Mouse (Mus musculus) kidney, adult 9 months (tissue): ENCODE measurements around the gene Smim6.

Source experiments
- DNase-seq: peaks from one replicate; pipeline ENCODE4 v3.0.0; 2022

Gene Smim6

GRCm38 (mm10) chr11:115901338-115902161 lies 10.3 kb upstream of the Smim6 start:
- no peak for DNase-seq

DNA sequence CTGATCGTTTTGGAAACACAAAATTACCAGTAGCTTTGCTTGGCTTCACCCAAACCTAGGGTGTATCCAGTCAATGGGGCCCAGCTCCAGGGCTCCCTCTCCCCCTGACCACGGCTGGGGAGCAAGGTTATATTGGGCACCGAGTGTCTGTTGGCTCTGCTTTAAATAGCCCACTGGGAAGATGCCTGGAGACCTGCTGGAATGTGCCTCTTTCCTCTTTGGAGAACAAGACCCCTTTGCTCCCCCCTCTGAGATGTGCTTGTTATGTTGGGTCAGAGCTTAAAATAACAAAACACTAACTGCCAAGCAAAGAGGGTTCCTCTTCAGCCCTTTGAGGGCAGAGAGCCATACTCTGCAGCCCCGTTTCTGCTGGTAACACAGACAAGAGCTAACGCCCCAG lies 9.6 kb upstream of the Smim6 start:
- no peak for DNase-seq

DNA sequence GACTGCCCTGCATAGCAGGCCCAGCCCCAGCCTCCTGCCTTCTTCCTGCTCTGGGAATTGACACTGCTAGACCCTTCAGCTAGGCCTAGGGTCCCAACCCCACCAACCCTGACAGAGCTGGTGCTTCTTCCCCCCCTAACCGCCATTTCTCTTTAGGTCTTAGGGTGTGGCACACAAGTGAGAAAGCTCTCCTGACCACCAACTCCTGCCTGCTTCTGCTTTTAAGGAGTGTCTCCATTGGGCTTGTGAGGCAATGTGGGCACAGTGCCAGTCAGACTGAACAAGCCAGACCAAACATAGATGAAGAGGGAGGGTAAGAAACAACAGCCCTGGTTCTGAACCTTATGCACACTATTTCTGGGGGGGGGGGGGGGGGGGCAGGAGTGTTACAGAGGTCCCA lies 9.0 kb upstream of the Smim6 start:
- peak; percentile 50 for DNase-seq

- peak; percentile 39 for DNase-seq
Measured at GRCm38 (mm10) chr11:115903384-115904230, 8.2 kb upstream of the Smim6 start.

DNA sequence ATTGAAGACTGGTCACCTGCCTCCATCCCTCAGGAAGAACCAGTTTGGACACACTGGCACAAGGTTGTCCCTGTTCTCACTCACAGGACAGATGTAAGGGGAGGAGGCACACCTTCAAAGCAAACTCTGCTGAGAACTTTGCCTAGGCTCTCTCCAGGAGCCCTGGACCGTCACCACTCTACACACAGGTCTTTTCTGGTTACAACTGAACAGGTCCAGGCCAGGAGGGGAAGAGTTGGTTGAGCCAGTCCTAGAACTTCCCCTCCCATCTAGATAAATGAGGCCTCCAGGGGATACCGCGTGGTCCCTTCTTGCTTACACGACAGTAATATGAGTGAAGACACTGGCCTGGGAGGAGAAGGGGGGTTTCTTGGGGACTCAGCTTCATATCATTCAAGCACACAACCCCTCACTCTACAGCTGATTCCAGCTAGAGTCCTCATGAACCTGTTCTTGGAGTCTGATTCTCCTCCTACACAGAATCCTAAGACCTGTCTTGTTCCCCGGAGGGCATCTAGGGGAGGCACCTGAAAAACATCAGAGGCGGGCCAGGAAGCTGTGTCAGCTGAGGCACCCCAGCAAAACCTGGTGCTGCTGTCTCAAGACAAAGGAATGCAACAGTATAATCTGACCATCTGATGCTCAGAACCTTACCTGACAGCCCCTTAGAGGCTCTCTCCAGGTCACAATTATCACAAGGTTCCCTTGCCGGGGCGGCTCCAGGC lies 7.4 kb upstream of the Smim6 start:
- peak; percentile 49 for DNase-seq

- DNase-seq = peak; percentile 37
Measured at GRCm38 (mm10) chr11:115904956-115905790, 6.6 kb upstream of the Smim6 start.

GRCm38 (mm10) chr11:115906116-115906515 lies 5.7 kb upstream of the Smim6 start:
- peak; percentile 84 for DNase-seq

DNA sequence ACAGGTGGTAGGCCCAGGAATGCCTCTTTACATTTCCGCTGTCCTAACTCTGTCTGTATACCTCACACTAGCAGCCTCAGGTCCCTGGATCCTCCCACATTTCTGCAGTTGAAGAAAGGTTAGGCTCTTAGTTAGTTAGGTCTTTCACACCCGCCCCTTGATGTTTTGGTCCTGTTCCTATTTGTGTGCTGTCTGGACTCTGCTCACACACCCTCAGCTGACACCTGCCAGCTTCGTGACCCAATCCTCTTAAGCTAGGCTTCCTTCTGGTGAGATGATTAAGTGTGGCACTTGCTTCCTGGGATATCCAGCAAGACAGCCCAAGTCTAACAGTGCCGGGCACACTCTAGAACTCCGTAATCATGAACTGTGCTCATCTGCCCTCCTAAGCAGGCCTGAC lies 5.3 kb upstream of the Smim6 start:
- DNase-seq = peak; percentile 73

GRCm38 (mm10) chr11:115911134-115911561 lies 669 bp upstream of the Smim6 start:
- DNase-seq = peak; percentile 31

- DNase-seq = no peak
Measured at GRCm38 (mm10) chr11:115916579-115916978, 4.8 kb downstream of the Smim6 start.

DNA sequence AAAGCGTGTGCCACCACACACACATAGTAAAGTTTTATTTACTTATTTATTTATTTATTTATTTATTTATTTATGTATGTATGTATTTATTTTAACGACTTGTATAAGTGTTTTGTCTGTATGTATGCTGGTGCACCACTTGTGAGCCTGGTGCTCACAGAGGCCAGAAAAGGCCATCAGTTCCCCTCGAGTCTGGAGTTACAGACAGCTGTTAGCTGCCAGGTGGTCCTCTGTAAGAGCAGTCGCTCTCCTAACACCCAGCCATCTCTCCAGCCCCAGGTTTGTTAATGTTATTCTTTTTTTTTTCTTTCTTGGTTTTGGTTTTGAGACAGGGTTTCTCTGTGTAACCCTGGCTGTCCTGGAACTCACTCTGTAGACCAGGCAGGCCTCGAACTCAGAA lies 6.8 kb downstream of the Smim6 start:
- DNase-seq = no peak

- no peak for DNase-seq
Measured at GRCm38 (mm10) chr11:115919073-115919472, 7.3 kb downstream of the Smim6 start.

DNA sequence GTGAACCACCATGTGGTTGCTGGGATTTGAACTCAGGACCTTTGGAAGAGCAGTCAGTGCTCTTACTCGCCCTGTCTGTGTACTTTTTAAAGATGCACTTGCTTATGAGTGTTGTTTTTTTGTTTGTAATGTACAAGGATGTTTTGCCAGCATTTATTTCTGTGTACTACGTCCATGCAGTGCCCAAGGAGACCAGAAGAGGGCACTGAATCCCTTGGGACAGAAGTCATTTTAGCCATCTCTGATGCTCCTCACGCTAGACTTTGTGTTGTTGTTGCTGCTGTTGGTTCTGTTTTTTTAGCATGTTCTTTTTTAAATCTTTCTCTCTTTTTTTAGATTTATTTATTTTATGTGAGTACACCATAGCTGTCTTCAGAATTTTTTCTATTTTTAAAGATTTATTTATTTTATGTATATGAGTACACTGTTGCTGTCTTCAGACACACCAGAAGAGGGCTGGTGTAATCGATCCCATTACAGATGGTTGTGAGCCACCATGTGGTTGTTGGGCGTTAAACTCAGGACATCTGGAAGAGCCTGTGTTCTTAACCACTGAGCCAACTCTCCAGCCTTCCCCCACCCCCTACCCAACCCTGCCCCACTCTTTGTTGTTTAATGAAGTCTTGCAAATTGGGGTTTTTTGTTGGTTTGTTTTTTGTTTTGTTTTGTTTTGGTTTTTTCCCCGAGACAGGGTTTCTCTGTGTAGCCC lies 8.4 kb downstream of the Smim6 start:
- DNase-seq = peak; percentile 78

DNA sequence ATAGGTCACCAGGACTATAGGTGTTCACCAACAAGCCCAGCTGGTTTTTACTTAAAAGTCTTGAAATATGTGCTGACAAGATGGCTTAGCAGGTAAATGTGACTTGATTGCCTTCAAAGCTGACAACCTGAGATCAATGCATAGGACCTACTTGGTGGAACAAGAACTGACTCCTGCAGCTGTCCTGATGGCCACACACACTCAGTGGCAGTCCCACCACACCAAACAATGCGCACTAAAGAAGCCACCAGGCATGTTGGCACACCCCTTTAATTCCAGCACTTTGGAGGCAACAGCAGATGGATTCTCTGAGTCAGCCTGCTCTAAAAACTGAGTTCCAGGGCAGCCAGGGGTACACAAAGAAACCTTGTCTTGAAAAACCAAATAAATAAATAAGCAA lies 10.2 kb downstream of the Smim6 start:
- DNase-seq = no peak

GRCm38 (mm10) chr11:115929031-115929430 lies 17.2 kb downstream of the Smim6 start:
- no peak for DNase-seq

DNA sequence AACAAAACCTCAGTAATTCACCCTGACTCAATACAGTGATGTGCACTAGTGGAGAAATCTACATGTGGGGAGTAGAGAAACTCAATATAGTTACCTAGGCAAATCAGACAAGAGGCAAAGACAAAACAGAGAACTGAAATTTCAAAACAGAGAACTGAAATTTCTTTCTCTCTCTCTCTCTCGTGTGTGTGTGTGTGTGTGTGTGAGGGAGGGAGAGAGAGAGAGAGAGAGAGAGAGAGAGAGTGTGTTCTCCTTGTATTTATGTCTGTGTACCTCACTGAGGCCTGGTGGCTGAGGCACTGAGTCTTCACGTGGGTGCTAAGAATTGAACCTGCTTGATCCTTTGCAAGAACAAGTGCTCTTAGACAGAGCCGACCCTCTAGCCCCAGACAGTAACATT lies 18.0 kb downstream of the Smim6 start:
- no peak for DNase-seq

DNA sequence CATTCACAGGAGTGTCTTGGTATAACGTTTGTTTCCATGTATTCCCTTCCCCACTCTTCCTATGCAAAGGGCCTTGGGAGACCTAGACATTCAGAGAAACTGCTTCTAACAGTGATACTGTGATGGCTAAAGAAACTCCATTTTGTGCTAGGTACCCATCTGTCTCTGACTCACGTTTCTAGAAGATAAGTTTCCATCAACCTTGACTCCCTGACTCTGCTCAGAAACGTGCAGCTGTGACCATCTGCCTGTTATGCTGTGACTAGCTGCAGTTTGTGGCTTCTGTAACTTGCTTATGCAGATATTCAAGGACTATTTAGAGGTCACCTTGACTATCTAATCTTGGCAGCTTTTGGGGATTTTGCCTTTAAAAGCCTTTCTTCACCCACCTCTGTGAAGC lies 19.4 kb downstream of the Smim6 start:
- DNase-seq = no peak

DNA sequence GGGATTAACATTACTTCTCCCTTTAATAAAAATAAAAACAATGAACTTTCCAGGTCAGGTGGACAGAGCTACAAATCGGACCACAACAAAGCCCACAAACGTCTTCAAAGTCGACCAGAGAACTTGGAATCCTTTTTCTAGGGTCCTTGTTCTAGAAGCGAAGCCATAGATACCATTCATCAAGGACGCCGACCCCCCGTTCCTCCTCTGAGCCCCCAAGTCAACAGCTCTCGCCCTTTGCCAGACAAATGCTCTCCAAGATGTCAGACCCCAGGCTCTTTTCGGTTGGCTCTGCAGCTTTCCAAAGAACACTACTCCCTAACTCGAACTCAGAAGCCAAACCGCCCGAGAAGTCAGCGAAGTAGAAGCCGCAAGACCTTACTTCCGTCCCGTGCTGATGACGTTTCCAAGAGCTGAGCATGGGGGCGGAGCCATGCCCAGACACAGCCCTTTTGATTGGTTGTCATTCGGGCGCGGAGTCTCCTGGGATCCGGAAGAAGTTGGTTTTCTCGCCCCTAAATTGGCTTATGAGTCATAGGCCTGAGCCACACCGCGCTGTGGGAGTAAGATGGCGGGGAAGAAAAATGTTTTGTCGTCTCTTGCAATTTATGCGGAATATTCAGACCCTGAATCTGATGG lies 21.4 kb downstream of the Smim6 start, which contains the start of the genes Sap30bp and Recql5:
Gene Sap30bp, plus strand, starts transcription at position 175 of the 639 bp plus-strand sequence.
Gene Recql5, minus strand, starts transcription at position 370 of the 639 bp plus-strand sequence.
- peak; percentile 98 for DNase-seq

GRCm38 (mm10) chr11:115933747-115934110 lies 21.9 kb downstream of the Smim6 start:
- no peak for DNase-seq

GRCm38 (mm10) chr11:115939690-115940329 lies 28.0 kb downstream of the Smim6 start:
- peak; percentile 88 for DNase-seq
